Mouse (Mus musculus) erythroblast, embryonic 14.5 days (primary cell): ENCODE measurements around the gene Thsd7b. TPM values are rescaled to one million over a fixed set of nuclear protein-coding genes. Genes with fewer than 3 reads are reported as not detected.
"Not testable (repeated sequence)": the region's sequence is repeated elsewhere in the genome, so short reads cannot be mapped to it uniquely, and the experiment has no call there.

Source experiments
- H3K27me3 ChIP-seq: 2 replicates; pipeline ENCODE4 v1.6.1; 2012; ENCODE audit warnings: inconsistent platforms; ENCODE audit not compliant: control insufficient read depth
- H3K36me3 ChIP-seq: 2 replicates; pipeline ENCODE4 v1.6.1; 2012; ENCODE audit warnings: mild to moderate bottlenecking, inconsistent platforms; ENCODE audit not compliant: control insufficient read depth
- H3K4me1 ChIP-seq: 2 replicates; pipeline ENCODE4 v1.6.1; 2012; ENCODE audit warnings: inconsistent platforms; ENCODE audit not compliant: control insufficient read depth
- H3K4me3 ChIP-seq: replicated peaks from 2 replicates; pipeline ENCODE3; 2012; ENCODE audit warnings: moderate library complexity, mild to moderate bottlenecking, inconsistent platforms
- H3K9me3 ChIP-seq: 2 replicates; pipeline ENCODE4 v1.6.1; 2012; ENCODE audit warnings: low read length, inconsistent platforms, mixed read lengths; ENCODE audit not compliant: control insufficient read depth
- GATA1 ChIP-seq: IDR thresholded peaks from 2 replicates; pipeline ENCODE4 v1.6.1; 2012; ENCODE audit warnings: low read length, inconsistent platforms, mixed read lengths
- TAL1 ChIP-seq: IDR thresholded peaks from 3 replicates; pipeline ENCODE4 v1.6.1; 2012; ENCODE audit warnings: low read length, inconsistent platforms, mixed read lengths
- polyA plus RNA-seq: library from polyadenylated mRNA; stranded (reverse); fragments of >175 nt; gene quantifications from 2 replicates; pipeline ENCODE4 v1.2.3, GENCODE M21; 2012

Gene Thsd7b
- polyA plus RNA-seq, 1 experiment: not detected

DNA sequence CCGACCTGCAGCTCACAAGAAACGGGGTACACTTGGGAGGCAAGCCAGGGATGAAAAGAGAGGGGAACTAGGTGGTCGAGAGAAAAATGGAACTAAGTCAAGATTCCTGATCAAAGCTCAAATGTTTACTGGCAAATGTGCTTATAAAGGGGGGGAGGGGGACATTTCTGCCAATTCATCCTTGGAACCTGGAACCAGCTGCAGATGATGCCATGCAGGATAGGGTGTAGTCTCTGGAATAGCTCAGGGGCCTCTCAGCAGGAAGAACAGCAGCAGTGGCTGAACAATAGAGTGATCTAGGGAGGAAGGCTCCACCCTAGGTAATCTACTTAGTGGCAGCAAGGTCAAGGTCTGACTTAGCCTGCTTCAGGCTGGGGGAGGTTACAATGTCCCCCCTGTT, 972.5 kb downstream of the Thsd7b start:
- no peaks in the 10 kb centered on the region for H3K4me1 ChIP-seq
- no peaks in the 10 kb centered on the region for H3K27me3 ChIP-seq
- TF ChIP-seq GATA1: no peak
- no peak for TF ChIP-seq TAL1
- no peak overlapping the region for H3K4me3 ChIP-seq
- H3K9me3 ChIP-seq: no peaks in the 10 kb centered on the region
- no peaks in the 10 kb centered on the region for H3K36me3 ChIP-seq

DNA sequence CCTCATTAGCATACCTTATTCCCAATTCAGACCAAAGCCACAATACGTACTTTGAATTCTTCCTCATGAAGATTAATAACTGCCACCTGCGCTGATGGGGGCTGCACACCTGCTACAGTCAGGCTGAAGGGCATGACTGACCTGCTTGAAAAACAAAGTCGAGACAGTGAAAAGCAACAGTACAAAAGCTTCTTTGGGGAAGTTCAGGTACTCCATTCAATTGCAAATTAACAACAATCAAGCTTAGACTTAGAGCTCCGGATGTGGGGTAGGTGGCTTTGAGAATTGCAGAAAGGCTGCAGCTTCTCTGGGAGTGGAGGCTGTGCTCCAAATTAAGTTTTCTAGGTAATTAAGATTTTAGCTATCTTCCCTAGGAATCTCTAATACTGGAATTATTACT, 973.2 kb downstream of the Thsd7b start:
- not testable (repeated sequence) for H3K9me3 ChIP-seq, H3K36me3 ChIP-seq, H3K27me3 ChIP-seq, H3K4me3 ChIP-seq, H3K4me1 ChIP-seq

DNA sequence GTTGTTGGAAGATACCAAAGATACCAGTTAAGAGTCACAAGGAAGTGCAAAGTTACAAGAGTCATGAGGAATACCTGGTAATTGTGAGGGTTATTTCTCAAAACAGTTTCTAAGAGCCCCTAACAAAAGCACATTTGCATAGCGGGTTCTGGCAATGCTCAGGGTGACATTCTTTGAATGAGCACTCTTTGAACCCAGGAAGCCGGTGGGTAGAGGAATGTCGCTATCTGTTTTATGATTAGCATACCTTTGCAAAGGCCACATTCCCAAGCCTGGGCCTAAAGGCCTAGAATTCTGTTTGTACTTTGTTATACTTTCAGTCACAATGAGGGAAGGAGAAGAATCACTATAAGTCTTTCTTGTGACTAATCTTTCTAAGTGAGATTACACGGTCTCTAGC, 973.8 kb downstream of the Thsd7b start:
- H3K9me3 ChIP-seq, H3K4me3 ChIP-seq, H3K4me1 ChIP-seq, H3K36me3 ChIP-seq, H3K27me3 ChIP-seq: not testable (repeated sequence)

DNA sequence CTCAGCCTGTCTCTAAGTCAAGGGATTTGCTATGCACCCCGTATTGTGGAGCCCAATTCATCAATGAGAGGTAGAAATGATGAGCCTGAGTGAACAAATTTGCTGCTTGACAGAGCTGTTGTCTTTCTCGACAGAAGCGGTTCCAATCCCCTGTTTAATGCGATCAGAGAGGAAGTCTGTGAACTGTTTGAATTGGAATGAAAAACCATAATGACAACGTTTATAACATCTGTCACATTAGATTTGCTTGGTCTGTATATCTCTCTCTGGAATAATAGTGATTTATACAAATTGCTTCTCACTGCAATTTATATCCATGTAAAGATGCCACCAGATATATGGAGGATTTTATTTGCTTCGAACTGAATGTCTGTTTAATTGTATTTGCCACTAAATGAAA, 988.9 kb downstream of the Thsd7b start:
- Histone ChIP-seq H3K4me1 (no peaks in the 10 kb centered on the region), H3K4me3 (no peak overlapping the region), H3K9me3 (no peaks in the 10 kb centered on the region), H3K27me3 (no peaks in the 10 kb centered on the region), H3K36me3 (no peaks in the 10 kb centered on the region)
- TF ChIP-seq GATA1: no peak
- TF ChIP-seq TAL1: no peak
